Mouse (Mus musculus) megakaryocyte progenitor cell, adult 5-6 weeks (primary cell): ENCODE data around the gene Col4a2. TPM values are rescaled to one million over a fixed set of nuclear protein-coding genes. Genes with fewer than 3 reads are reported as not detected.

Experiments
- ATAC-seq: replicated peaks from 2 replicates; pipeline ENCODE4 v1.8.0; 2016; ENCODE audit warnings: mild to moderate bottlenecking, moderate TSS enrichment, inconsistent platforms; ENCODE audit not compliant: poor library complexity
- total RNA-seq, 2 experiments: library from RNA; stranded (forward) in 1 of 2; stranded (reverse) in 1 of 2; fragments of 157-497, 149-512 nt in 1 of 2; fragments of 200-1000 nt in 1 of 2; gene quantifications; 2 replicates each; pipeline versions ENCODE4 v1.2.3 to v1.2.4; 2015 to 2017

The Col4a2 gene
- total RNA-seq, 2 experiments from 2014 or later, result 0.22 to 0.46 TPM

- no peak for ATAC-seq
Measured at GRCm38 (mm10) chr8:11377391-11378210, 65.0 kb downstream of the Col4a2 start.

- ATAC-seq, result no peak
Measured at GRCm38 (mm10) chr8:11379590-11379989, 67.0 kb downstream of the Col4a2 start.

- ATAC-seq, result no peak
Measured at GRCm38 (mm10) chr8:11381544-11381943, 68.9 kb downstream of the Col4a2 start.

GRCm38 (mm10) chr8:11382059-11382810 is 69.6 kb downstream of the Col4a2 start:
- ATAC-seq, result no peak

- ATAC-seq, result no peak
Measured at GRCm38 (mm10) chr8:11382933-11383332, 70.3 kb downstream of the Col4a2 start.

GRCm38 (mm10) chr8:11383379-11383778 is 70.8 kb downstream of the Col4a2 start:
- ATAC-seq, result no peak

GRCm38 (mm10) chr8:11384841-11385240 is 72.2 kb downstream of the Col4a2 start:
- no peak for ATAC-seq

GRCm38 (mm10) chr8:11385272-11385905 is 72.8 kb downstream of the Col4a2 start:
- ATAC-seq, result no peak

GRCm38 (mm10) chr8:11387282-11387681 is 74.7 kb downstream of the Col4a2 start:
- no peak for ATAC-seq

GRCm38 (mm10) chr8:11389275-11390050 is 76.9 kb downstream of the Col4a2 start:
- ATAC-seq, result no peak

- ATAC-seq, result peak; percentile 70
Measured at GRCm38 (mm10) chr8:11392739-11393138, 80.1 kb downstream of the Col4a2 start.

GRCm38 (mm10) chr8:11393161-11393560 is 80.6 kb downstream of the Col4a2 start:
- 0 out of 2 replicates have a peak, but pooled peaks have one; percentile 12 for ATAC-seq

- ATAC-seq, result peak; percentile 54
Measured at GRCm38 (mm10) chr8:11393607-11394006, 81.0 kb downstream of the Col4a2 start.

GRCm38 (mm10) chr8:11394773-11395172 is 82.2 kb downstream of the Col4a2 start:
- ATAC-seq, result no peak

- ATAC-seq, result 0 out of 2 replicates have a peak, but pooled peaks have one; percentile 29
Measured at GRCm38 (mm10) chr8:11395601-11396000, 83.0 kb downstream of the Col4a2 start.

- no peak for ATAC-seq
Measured at GRCm38 (mm10) chr8:11396111-11396510, 83.5 kb downstream of the Col4a2 start.

GRCm38 (mm10) chr8:11397126-11397525 is 84.5 kb downstream of the Col4a2 start:
- no peak for ATAC-seq

- no peak for ATAC-seq
Measured at GRCm38 (mm10) chr8:11399706-11400105, 87.1 kb downstream of the Col4a2 start.

GRCm38 (mm10) chr8:11400244-11400643 is 87.6 kb downstream of the Col4a2 start:
- ATAC-seq, result no peak

- ATAC-seq, result no peak
Measured at GRCm38 (mm10) chr8:11401183-11401582, 88.6 kb downstream of the Col4a2 start.

GRCm38 (mm10) chr8:11402220-11402619 is 89.6 kb downstream of the Col4a2 start:
- ATAC-seq, result no peak
